Mouse (Mus musculus): Measurements from ENCODE around the gene 4930550C14Rik. TPM values are rescaled to one million over a fixed set of nuclear protein-coding genes. Genes with fewer than 3 reads are reported as not detected.

4930550C14Rik gene
- total and polyA plus RNA-seq, 3 experiments = 0.30 to 1.7 (median 0.97) TPM

DNA sequence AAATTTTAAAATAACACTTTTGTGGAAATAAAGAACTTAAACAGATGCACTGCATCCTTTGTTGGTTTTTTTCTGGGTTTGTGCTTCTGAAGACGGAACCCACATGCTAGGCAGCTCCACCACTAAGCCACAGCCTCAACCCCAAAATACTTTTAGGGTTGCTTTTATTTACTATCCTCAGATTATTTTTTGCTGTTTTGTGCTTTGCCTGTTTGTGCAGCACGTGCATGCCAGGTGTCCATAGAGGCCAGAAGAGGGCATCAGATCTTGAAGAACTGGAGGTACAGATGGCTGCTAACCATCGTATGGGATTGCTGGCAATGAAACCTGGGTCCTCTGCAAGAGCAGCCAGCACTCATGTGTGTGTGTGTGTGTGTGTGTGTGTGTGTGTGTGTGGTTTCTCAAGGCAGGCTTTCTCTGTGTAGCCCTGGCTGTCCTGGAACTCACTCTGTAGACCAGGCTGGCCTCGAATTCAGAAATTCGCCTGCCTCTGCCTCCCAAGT is 21.0 kb upstream of the 4930550C14Rik start:
- no peak overlapping the region for H3K4me3 ChIP-seq (replicated peaks in 1 of 3; ENCODE audit: low read depth in 2 of 3, low read length in 2 of 3, poor library complexity in 1 of 3)
- H3K9ac ChIP-seq (ENCODE audit: insufficient read depth, low read depth) = no peak overlapping the region
- no peak overlapping the region for H3K27ac ChIP-seq (ENCODE audit: insufficient read depth, low read depth)
- no peak overlapping the region for H3K4me2 ChIP-seq (ENCODE audit: insufficient read depth, low read depth, poor library complexity, severe bottlenecking)
- H3K36me3 ChIP-seq (replicated peaks in 1 of 2; ENCODE audit: control insufficient read depth in 1 of 2, insufficient read depth in 1 of 2, low read length in 1 of 2) = no peaks in the 10 kb centered on the region
- H3K9me3 ChIP-seq (replicated peaks; ENCODE audit: low read length) = no peaks in the 10 kb centered on the region
- no peaks in the 10 kb centered on the region for H3K79me2 ChIP-seq (replicated peaks; ENCODE audit: control insufficient read depth, extremely low read depth, insufficient read depth, poor library complexity, severe bottlenecking)
- in situ Hi-C loops (cut with MboI; ENCODE audit: low pct_ligation_motif_present, low pct_unique_long_range_greater_than_20kb, low sequenced_read_pairs) = no loop called here
- dilution Hi-C loops (cut with MboI; ENCODE audit: extremely low pct_ligation_motif_present, extremely low pct_unique_long_range_greater_than_20kb, low sequenced_read_pairs) = no loop called here
- H3K4me1 ChIP-seq (ENCODE audit: control insufficient read depth in 1 of 2, insufficient read depth in 2 of 2) = peaks cover 0 to 4% of the 10 kb centered on the region in 2 experiments; a peak in 1 of 4 replicates
- H3K27me3 ChIP-seq (replicated peaks) = no peaks in the 10 kb centered on the region
- no peak for DNase-seq (ENCODE audit: extremely low read depth)
- TF ChIP-seq BHLHE40 (IDR thresholded peaks at IDR 0.05; ENCODE audit: low read depth, low read length) (peak; percentile 51), CHD2 (IDR thresholded peaks at IDR 0.05; ENCODE audit: low read length) (no peak), MYC (IDR thresholded peaks at IDR 0.05; ENCODE audit: low read depth, low read length) (no peak), CHD1 (IDR thresholded peaks at IDR 0.05; ENCODE audit: low read depth, low read length) (no peak), TBP (conservative IDR thresholded peaks at IDR 0.05; ENCODE audit: low read depth, low read length) (no peak)

DNA sequence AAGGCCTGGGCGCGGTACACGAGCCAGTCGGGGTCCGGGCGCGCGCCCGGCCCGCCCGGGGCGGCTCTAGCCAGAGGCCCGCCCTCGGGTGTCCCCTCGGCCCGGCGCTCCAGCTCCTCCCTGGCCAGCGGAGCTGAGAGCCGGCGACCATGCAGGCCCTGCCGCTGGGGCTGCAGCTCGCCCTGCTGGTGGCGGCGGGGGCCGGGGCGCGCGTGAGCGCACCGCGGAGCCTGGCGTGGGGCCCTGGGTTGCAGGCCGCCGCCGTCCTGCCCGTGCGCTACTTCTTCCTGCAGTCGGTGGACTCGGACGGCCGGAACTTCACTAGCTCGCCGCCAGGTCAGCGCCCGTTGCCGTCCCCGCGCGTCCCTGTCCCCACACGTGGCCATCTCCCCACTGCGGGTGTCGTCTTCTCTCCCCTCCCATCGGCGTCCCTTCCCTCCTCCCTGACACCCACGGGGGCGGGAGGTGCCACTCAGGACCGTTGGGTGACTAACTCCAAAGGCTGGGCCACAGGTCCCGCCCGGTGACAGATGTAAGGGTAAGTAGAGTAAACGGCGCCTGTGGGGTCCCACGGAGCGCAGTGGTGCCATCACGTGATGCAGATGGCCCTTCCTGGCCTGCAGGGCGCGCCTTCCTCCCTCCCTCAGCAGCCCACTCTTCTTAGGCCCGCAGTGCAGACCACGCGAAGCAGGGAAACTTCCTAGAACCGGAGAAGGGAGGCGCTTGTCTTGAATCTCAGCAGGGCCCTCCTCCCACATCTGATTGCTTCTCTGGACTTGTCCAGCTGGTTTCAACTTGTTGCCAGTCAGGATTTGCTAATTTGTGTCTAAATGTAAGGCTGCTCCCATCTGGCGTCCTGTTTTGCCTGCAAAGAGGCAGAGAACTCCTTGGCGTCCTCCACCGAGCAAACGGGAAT is 17.9 kb upstream of the 4930550C14Rik start, which contains the start of gene Kdelc2:
Gene Kdelc2 (plus strand): TSS at position 75 of the 916 bp plus-strand sequence.
- Histone ChIP-seq H3K4me3 (replicated peaks in 1 of 3; ENCODE audit: low read depth in 2 of 3, low read length in 2 of 3, poor library complexity in 1 of 3) (no peak within 1 kb of the TSS), H3K27ac (ENCODE audit: insufficient read depth, low read depth) (no peak within 1 kb of the TSS), H3K4me1 (ENCODE audit: control insufficient read depth in 1 of 2, insufficient read depth in 2 of 2) (peaks cover 6 to 14% of the 10 kb centered on the region in 2 experiments; a peak in 3 of 4 replicates), H3K79me2 (replicated peaks; ENCODE audit: control insufficient read depth, extremely low read depth, insufficient read depth, poor library complexity, severe bottlenecking) (no peaks in the 10 kb centered on the region), H3K4me2 (ENCODE audit: insufficient read depth, low read depth, poor library complexity, severe bottlenecking) (no peak within 1 kb of the TSS), H3K9ac (ENCODE audit: insufficient read depth, low read depth) (no peak within 1 kb of the TSS), H3K9me3 (replicated peaks; ENCODE audit: low read length) (no peaks in the 10 kb centered on the region), H3K36me3 (replicated peaks in 1 of 2; ENCODE audit: control insufficient read depth in 1 of 2, insufficient read depth in 1 of 2, low read length in 1 of 2) (no peaks in the 10 kb centered on the region), H3K27me3 (replicated peaks) (no peaks in the 10 kb centered on the region)
- dilution Hi-C loops (cut with MboI; ENCODE audit: extremely low pct_ligation_motif_present, extremely low pct_unique_long_range_greater_than_20kb, low sequenced_read_pairs) = no loop called here
- DNase-seq (ENCODE audit: extremely low read depth) = no peak
- TF ChIP-seq HCFC1 (IDR thresholded peaks at IDR 0.05; ENCODE audit: low read depth, low read length) = no peak
- no peak for TF ChIP-seq KAT2A (IDR thresholded peaks at IDR 0.05; ENCODE audit: insufficient replicate concordance, low read length)
- TF ChIP-seq PAX5 (IDR thresholded peaks at IDR 0.05; ENCODE audit: low read length) = no peak
- TF ChIP-seq ETS1 (conservative IDR thresholded peaks at IDR 0.05; ENCODE audit: low read depth, low read length) = no peak
- TF ChIP-seq GABPA (IDR thresholded peaks at IDR 0.05; ENCODE audit: insufficient replicate concordance, low read depth, low read length) = no peak
- no peak for TF ChIP-seq CTCF (conservative IDR thresholded peaks at IDR 0.05 in 1 of 2, IDR thresholded peaks at IDR 0.05 in 1 of 2; ENCODE audit: low read depth in 2 of 2, low read length in 2 of 2)
- TF ChIP-seq MYC (IDR thresholded peaks at IDR 0.05; ENCODE audit: low read depth, low read length) = no peak
- in situ Hi-C loops (cut with MboI; ENCODE audit: low pct_ligation_motif_present, low pct_unique_long_range_greater_than_20kb, low sequenced_read_pairs) = no loop called here

DNA sequence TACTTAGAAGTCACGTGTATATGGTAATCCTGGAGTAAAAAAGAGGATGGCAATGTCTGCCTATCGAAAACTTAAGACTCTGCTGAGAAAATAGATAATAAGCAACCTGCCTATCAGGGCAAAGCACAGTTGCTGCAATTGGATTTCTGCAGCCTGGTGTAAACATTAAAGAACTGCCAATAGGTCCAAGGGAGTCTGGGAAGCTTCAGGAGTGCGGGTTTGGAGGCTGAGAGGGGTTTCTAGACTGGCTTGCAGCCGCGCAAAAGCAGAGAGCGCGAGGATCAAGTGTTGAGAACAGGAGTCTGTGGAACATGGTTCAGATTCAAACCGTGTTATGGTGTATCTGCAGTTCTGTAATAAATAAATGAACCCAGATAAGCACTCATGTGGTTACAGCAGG is 17.3 kb upstream of the 4930550C14Rik start:
- in situ Hi-C loops (cut with MboI; ENCODE audit: low pct_ligation_motif_present, low pct_unique_long_range_greater_than_20kb, low sequenced_read_pairs) = no loop called here
- dilution Hi-C loops (cut with MboI; ENCODE audit: extremely low pct_ligation_motif_present, extremely low pct_unique_long_range_greater_than_20kb, low sequenced_read_pairs) = no loop called here
- H3K4me2 ChIP-seq (ENCODE audit: insufficient read depth, low read depth, poor library complexity, severe bottlenecking) = no peak overlapping the region
- no peak overlapping the region for H3K4me3 ChIP-seq (replicated peaks in 1 of 3; ENCODE audit: low read depth in 2 of 3, low read length in 2 of 3, poor library complexity in 1 of 3)
- no peaks in the 10 kb centered on the region for H3K27me3 ChIP-seq (replicated peaks)
- no peak for DNase-seq (ENCODE audit: extremely low read depth)
- no peak overlapping the region for H3K9ac ChIP-seq (ENCODE audit: insufficient read depth, low read depth)
- H3K27ac ChIP-seq (ENCODE audit: insufficient read depth, low read depth) = no peak overlapping the region
- peaks cover 6 to 14% of the 10 kb centered on the region in 2 experiments; a peak in 3 of 4 replicates for H3K4me1 ChIP-seq (ENCODE audit: control insufficient read depth in 1 of 2, insufficient read depth in 2 of 2)
- no peaks in the 10 kb centered on the region for H3K9me3 ChIP-seq (replicated peaks; ENCODE audit: low read length)
- TF ChIP-seq EP300 (IDR thresholded peaks at IDR 0.05; ENCODE audit: low read length) (no peak), NRF1 (IDR thresholded peaks at IDR 0.05; ENCODE audit: low read depth, low read length) (no peak)
- H3K79me2 ChIP-seq (replicated peaks; ENCODE audit: control insufficient read depth, extremely low read depth, insufficient read depth, poor library complexity, severe bottlenecking) = no peaks in the 10 kb centered on the region
- H3K36me3 ChIP-seq (replicated peaks in 1 of 2; ENCODE audit: control insufficient read depth in 1 of 2, insufficient read depth in 1 of 2, low read length in 1 of 2) = no peaks in the 10 kb centered on the region

Measured in CH12.LX (cell line).